Mouse (Mus musculus) right cerebral cortex, postnatal 14 days (tissue): ENCODE results near the gene Fam169a.
"Not testable (repeated sequence)": the region's sequence is repeated elsewhere in the genome, so short reads cannot be mapped to it uniquely, and the experiment has no call there.

Experiments used
- DNase-seq: peaks from one replicate; pipeline ENCODE4 v3.0.0; 2022

Fam169a gene

GRCm38 (mm10) chr13:97066649-97067550 is at the start of gene Fam169a:
Gene Fam169a, plus strand, starts transcription at chr13:97067286.
- DNase-seq: no peak

- no peak for DNase-seq
Observed at GRCm38 (mm10) chr13:97017711-97018110, 49.4 kb upstream of the Fam169a start.

- DNase-seq: no peak
Observed at GRCm38 (mm10) chr13:97020122-97020521, 47.0 kb upstream of the Fam169a start.

- DNase-seq: no peak
Observed at GRCm38 (mm10) chr13:97021906-97022305, 45.2 kb upstream of the Fam169a start.

- no peak for DNase-seq
Observed at GRCm38 (mm10) chr13:97030075-97030474, 37.0 kb upstream of the Fam169a start.

GRCm38 (mm10) chr13:97034262-97034661 is 32.8 kb upstream of the Fam169a start, which contains the start of gene 1700029F12Rik:
Gene 1700029F12Rik, minus strand, starts transcription at chr13:97034362.
- DNase-seq: no peak

GRCm38 (mm10) chr13:97051158-97051557 is 15.9 kb upstream of the Fam169a start:
- no peak for DNase-seq

GRCm38 (mm10) chr13:97052667-97053066 is 14.4 kb upstream of the Fam169a start:
- DNase-seq: peak; percentile 84

- no peak for DNase-seq
Observed at GRCm38 (mm10) chr13:97053844-97054243, 13.2 kb upstream of the Fam169a start.

- DNase-seq: no peak
Observed at GRCm38 (mm10) chr13:97057817-97058216, 9.3 kb upstream of the Fam169a start.

GRCm38 (mm10) chr13:97059746-97060145 is 7.3 kb upstream of the Fam169a start:
- no peak for DNase-seq

- no peak for DNase-seq
Observed at GRCm38 (mm10) chr13:97060331-97060730, 6.8 kb upstream of the Fam169a start.

- DNase-seq: no peak
Observed at GRCm38 (mm10) chr13:97062151-97062550, 4.9 kb upstream of the Fam169a start.

- no peak for DNase-seq
Observed at GRCm38 (mm10) chr13:97063431-97063830, 3.7 kb upstream of the Fam169a start.

- DNase-seq: no peak
Observed at GRCm38 (mm10) chr13:97064413-97064812, 2.7 kb upstream of the Fam169a start.

GRCm38 (mm10) chr13:97064844-97065621 is 2.1 kb upstream of the Fam169a start:
- DNase-seq: not testable (repeated sequence)

GRCm38 (mm10) chr13:97067691-97068090 is 605 bp downstream of the Fam169a start:
- DNase-seq: no peak

GRCm38 (mm10) chr13:97068151-97068550 is 1.1 kb downstream of the Fam169a start:
- no peak for DNase-seq

- peak; percentile 39 for DNase-seq
Observed at GRCm38 (mm10) chr13:97070931-97071625, 4.0 kb downstream of the Fam169a start.

- DNase-seq: peak; percentile 45
Observed at GRCm38 (mm10) chr13:97071626-97072241, 4.6 kb downstream of the Fam169a start.

- no peak for DNase-seq
Observed at GRCm38 (mm10) chr13:97073497-97073896, 6.4 kb downstream of the Fam169a start.

GRCm38 (mm10) chr13:97077556-97077955 is 10.5 kb downstream of the Fam169a start:
- no peak for DNase-seq

- no peak for DNase-seq
Observed at GRCm38 (mm10) chr13:97080201-97080600, 13.1 kb downstream of the Fam169a start.
